Mouse (Mus musculus) activated CD4-positive, CD25-positive, alpha-beta regulatory T cell (primary cell): ENCODE measurements around the gene 9530003J23Rik. TPM values are rescaled to one million over a fixed set of nuclear protein-coding genes. Genes with fewer than 3 reads are reported as not detected.

Source experiments
- polyA plus RNA-seq, 2 experiments: library from polyadenylated mRNA; unstranded; fragments of 100-300 nt; shearing (Covaris generic); gene quantifications; one replicate each; pipeline ENCODE4 v1.2.1; 2017

The 9530003J23Rik gene
- polyA plus RNA-seq: under 1 TPM; 0.21 to 0.33 TPM

GRCm38 (mm10) chr10:117238603-117239002, at the start of gene 9530003J23Rik:
TSS of gene 9530003J23Rik (minus strand) at chr10:117238703.

GRCm38 (mm10) chr10:117282049-117282448, 43.5 kb upstream of the 9530003J23Rik start, which contains the start of gene Lyz2:
TSS of gene Lyz2 (minus strand) at chr10:117282321.

GRCm38 (mm10) chr10:117224102-117224990, 14.2 kb downstream of the 9530003J23Rik start, which contains the start of gene Yeats4:
TSS of gene Yeats4 (minus strand) at chr10:117224507.

Other genes with a start within 250 kb of the 9530003J23Rik start
- gene Lrrc10, start 193.4 kb downstream of the 9530003J23Rik start, polyA plus RNA-seq: not detected
- gene Cct2, start 174.9 kb downstream of the 9530003J23Rik start, polyA plus RNA-seq: 100 to 1,000 TPM; 211 to 250 TPM
- 10 to 100 TPM; 11.5 to 17.4 TPM for gene Frs2, start 90.2 kb downstream of the 9530003J23Rik start, polyA plus RNA-seq
- 10 to 100 TPM; 53.0 to 72.5 TPM for gene Yeats4, start 14.2 kb downstream of the 9530003J23Rik start, polyA plus RNA-seq
- 10 to 100 TPM; 37.9 to 60.8 TPM for gene Lyz2, start 43.6 kb upstream of the 9530003J23Rik start, polyA plus RNA-seq
- 1 to 10 TPM; 2.6 to 5.8 TPM for gene Lyz1, start 54.2 kb upstream of the 9530003J23Rik start, polyA plus RNA-seq
- 100 to 1,000 TPM; 113 to 139 TPM for gene Cpsf6, start 141.3 kb upstream of the 9530003J23Rik start, polyA plus RNA-seq